Mouse (Mus musculus): ENCODE measurements around the gene Tmem120b.

Tmem120b gene

GRCm38 (mm10) chr5:123160341-123160740, 92.1 kb downstream of the Tmem120b start:
- ChIA-PET POLR2A (interaction anchor here in 2 of 4 experiments (1.8 to 10.4 kb wide), 5 partner anchors 10 to 26 kb away, joined by 3 to 233 read pairs (median 59); partner anchors contain the start of genes Rhof (in 2 of the 2) and Psmd9 (in 1 of the 2)), CTCF (interaction anchor here in 3 of 4 experiments (0.6 to 2.4 kb wide), 8 partner anchors 11 to 309 kb away, joined by 3 to 5 read pairs (median 4); partner anchors contain the start of gene Tmem120b (in 1 of the 3))

- POLR2A ChIA-PET = interaction anchor here in 2 of 4 experiments (0.6 to 3.1 kb wide), 7 partner anchors 9 to 491 kb away, joined by 3 to 30 read pairs (median 6); partner anchors contain the start of genes Rhof (in 1 of the 2) and Setd1b (in 1 of the 2)
- CTCF ChIA-PET = interaction anchor here (0.6 to 3.6 kb wide), 13 partner anchors 9 to 208 kb away, joined by 3 to 23 read pairs (median 5); partner anchors contain the start of gene Rhof (in 2 of the 4)
Observed at GRCm38 (mm10) chr5:123162942-123163341, 94.7 kb downstream of the Tmem120b start.

GRCm38 (mm10) chr5:123166437-123166836, 98.2 kb downstream of the Tmem120b start:
- CTCF ChIA-PET = interaction anchor here in 3 of 4 experiments (0.6 to 2.9 kb wide), 3 partner anchors 11 to 245 kb away, joined by 3 to 17 read pairs (median 7); no protein-coding TSS in a partner anchor
- POLR2A ChIA-PET = interaction anchor here in 2 of 4 experiments (0.7 to 4.5 kb wide), 5 partner anchors 26 to 355 kb away, joined by 3 to 38 read pairs (median 5); partner anchors contain the start of gene Rhof (in 1 of the 2)
